Mouse (Mus musculus) heart, adult 2 months (tissue): ENCODE results near the gene Srpk1. TPM values are rescaled to one million over a fixed set of nuclear protein-coding genes. Genes with fewer than 3 reads are reported as not detected.

Experiments used
- DNase-seq, 2 experiments: peaks; one replicate each; pipeline ENCODE4 v3.0.0; 2021
- H3K27ac ChIP-seq: fragments of 200-600 bp; 2 replicates; pipeline ENCODE4 v1.8.1; 2022
- H3K27me3 ChIP-seq: fragments of 200-500 bp; 2 replicates; pipeline ENCODE4 v1.6.1; 2012; ENCODE audit warnings: mild to moderate bottlenecking, low read length, inconsistent platforms, mixed read lengths; ENCODE audit not compliant: control insufficient read depth, insufficient read depth
- H3K36me3 ChIP-seq: fragments of 200-500 bp; 2 replicates; pipeline ENCODE4 v1.6.1; 2012; ENCODE audit warnings: low read length, inconsistent platforms; ENCODE audit not compliant: control insufficient read depth, insufficient read depth
- H3K4me1 ChIP-seq: fragments of 200-500 bp; 2 replicates; pipeline ENCODE4 v1.6.1; 2011; ENCODE audit warnings: low read length; ENCODE audit not compliant: control insufficient read depth, insufficient read depth
- H3K4me3 ChIP-seq: fragments of 200-600 bp; 2 replicates; pipeline ENCODE4 v1.8.1; 2022
- H3K79me2 ChIP-seq: fragments of 200-500 bp; replicated peaks from 2 replicates; pipeline ENCODE4 v1.6.1; 2012; ENCODE audit warnings: mild to moderate bottlenecking, inconsistent platforms, low read length, moderate library complexity, mixed read lengths; ENCODE audit not compliant: control insufficient read depth, insufficient read depth
- H3K9ac ChIP-seq: fragments of 200-500 bp; 2 replicates; pipeline ENCODE4 v1.6.1; 2012; ENCODE audit warnings: low read depth, mild to moderate bottlenecking, control low read depth, inconsistent platforms, low read length, mixed read lengths
- CTCF ChIP-seq: fragments of 200-600 bp; IDR thresholded peaks from 2 replicates; pipeline ENCODE4 v1.8.1; 2022; ENCODE audit warnings: antibody characterized with exemption, mild to moderate bottlenecking, moderate library complexity
- EP300 ChIP-seq: fragments of 200-500 bp; IDR thresholded peaks from 2 replicates; pipeline ENCODE4 v1.6.1; 2011; ENCODE audit warnings: low read depth, low read length, control low read depth; ENCODE audit not compliant: insufficient read depth
- POLR2A ChIP-seq: fragments of 200-500 bp; IDR thresholded peaks from 2 replicates; pipeline ENCODE4 v1.6.1; 2011; ENCODE audit warnings: mild to moderate bottlenecking, low read depth, low read length, control low read depth; ENCODE audit not compliant: insufficient read depth
- WGBS: fragments of 180-500 bp; shearing (Covaris S2); methylation state at CpG from one replicate; pipeline ENCODE4 v1.1.7; 2018; 5-methylcytosine and 5-hydroxymethylcytosine counted together
- intact Hi-C: fragments of 180-260 bp; cut with DNase I; formaldehyde crosslinking; loops from one replicate; pipeline ENCODE4 v1.15.1; 2025
- polyA plus RNA-seq: library from polyadenylated mRNA; depleted of rRNA; stranded (reverse); fragments of >200 nt; gene quantifications from 2 replicates; pipeline ENCODE4 v1.2.3, GENCODE M21; 2012
- total RNA-seq, 2 experiments: library from RNA; stranded (reverse); gene quantifications; 2 replicates each; pipeline ENCODE4 v1.2.3; 2021

The Srpk1 gene
- total and polyA plus RNA-seq, 3 experiments: 11.9 to 32.6 (median 32.1) TPM

DNA sequence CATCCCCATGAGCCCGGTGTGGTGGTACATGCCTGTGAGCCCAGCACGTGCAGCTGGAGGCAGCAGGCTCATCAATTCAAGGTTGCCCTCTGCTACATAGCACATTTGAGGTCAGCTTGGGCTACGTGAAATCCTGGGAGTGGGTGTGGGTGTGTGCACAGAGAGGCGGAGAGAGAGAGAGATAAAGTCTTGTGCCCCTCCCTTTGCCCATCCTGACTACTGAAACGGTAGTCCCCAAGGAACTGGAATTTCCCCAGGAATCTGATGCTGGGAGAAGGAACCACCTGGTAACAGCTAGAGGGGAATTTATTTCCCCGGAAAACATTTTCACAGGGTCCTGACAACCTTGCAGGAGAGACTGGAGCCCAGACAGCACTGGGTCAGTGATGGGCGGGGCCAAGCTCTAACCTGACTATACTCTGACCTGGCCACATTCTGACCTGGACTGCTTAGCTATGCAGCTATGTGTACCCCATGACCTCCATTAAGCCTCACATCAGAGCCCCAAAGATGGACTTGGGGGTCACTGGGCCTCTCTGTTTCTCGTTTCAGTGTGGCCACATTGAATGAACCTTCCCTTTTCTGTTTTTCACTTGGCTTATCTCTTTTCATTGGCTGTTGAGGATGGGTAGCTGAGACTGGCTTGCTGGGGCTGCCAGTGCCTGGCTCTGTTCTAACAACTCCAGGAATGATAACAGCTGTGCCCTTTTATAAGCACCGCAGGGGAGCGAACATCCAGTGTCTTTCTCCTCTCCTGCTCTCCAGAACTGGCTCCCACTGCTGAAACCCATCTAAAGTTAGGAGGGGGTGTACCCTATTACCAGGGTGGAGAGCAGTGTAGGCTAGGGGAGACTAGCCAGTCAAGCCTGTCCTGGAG lies 6.0 kb upstream of the Srpk1 start:
- Histone ChIP-seq H3K4me3 (no peak overlapping the region), H3K36me3 (no peaks in the 10 kb centered on the region), H3K27me3 (no peaks in the 10 kb centered on the region), H3K9ac (no peak overlapping the region), H3K4me1 (no peaks in the 10 kb centered on the region), H3K27ac (no peak overlapping the region), H3K79me2 (no peaks in the 10 kb centered on the region)
- TF ChIP-seq POLR2A (no peak), EP300 (no peak), CTCF (no peak)
- intact Hi-C loops: no loop called here
- 42% methylated on average over 10 of the region's 10 CpGs for WGBS
- DNase-seq: no peak

DNA sequence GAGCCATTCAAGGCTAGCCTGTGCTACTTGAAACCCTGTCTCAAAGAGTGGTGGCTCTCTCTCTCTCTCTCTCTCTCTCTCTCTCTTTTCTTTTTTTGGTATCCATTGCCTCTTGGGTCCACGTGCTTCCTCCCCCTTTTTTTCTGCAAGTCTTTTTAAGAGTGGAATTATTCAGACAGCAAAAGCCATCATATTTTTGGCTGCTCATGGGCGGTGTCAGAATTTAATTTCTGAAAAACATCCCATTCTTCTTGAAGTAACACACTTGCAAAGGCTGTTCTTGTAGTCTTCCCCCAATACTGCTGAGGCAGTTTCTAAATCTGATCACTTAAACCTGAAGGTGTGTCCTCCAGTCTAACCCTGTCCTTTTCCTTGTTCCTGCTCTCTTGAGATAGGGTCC lies 4.4 kb upstream of the Srpk1 start:
- H3K27ac ChIP-seq: no peak overlapping the region
- DNase-seq: no peak
- intact Hi-C loops: no loop called here
- no peaks in the 10 kb centered on the region for H3K27me3 ChIP-seq
- H3K4me1 ChIP-seq: no peaks in the 10 kb centered on the region
- no peak for TF ChIP-seq EP300
- TF ChIP-seq CTCF: no peak
- H3K36me3 ChIP-seq: no peaks in the 10 kb centered on the region
- H3K4me3 ChIP-seq: no peak overlapping the region
- no peak overlapping the region for H3K9ac ChIP-seq
- WGBS: 83% methylated on average over 2 of the region's 2 CpGs
- no peaks in the 10 kb centered on the region for H3K79me2 ChIP-seq

DNA sequence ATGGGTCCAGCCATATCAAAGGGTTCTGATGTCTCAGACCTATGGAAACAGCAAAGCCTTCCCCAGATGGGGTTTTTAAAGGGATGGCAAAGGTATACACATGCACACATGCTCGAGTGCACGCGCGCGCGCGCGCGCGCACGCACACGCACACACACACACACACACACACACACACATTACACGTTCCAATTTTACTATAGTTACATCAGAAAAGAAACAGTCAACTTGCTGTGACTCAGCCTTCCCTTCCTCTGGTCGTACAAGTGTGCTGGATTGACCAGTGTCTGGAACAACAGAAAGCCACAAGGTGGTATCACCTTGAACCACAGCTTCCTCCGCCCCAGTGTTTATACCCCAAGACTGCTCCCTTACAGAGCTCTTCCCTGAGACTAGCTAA lies 2.8 kb upstream of the Srpk1 start:
- TF ChIP-seq POLR2A (no peak), EP300 (no peak), CTCF (no peak)
- H3K79me2 ChIP-seq: peaks cover 1% of the 10 kb centered on the region; the same call in 1 of the 2 replicates
- DNase-seq: no peak
- H3K4me1 ChIP-seq: no peaks in the 10 kb centered on the region
- H3K4me3 ChIP-seq: no peak overlapping the region
- no peaks in the 10 kb centered on the region for H3K36me3 ChIP-seq
- 81% methylated on average over 15 of the region's 15 CpGs for WGBS
- H3K9ac ChIP-seq: no peak overlapping the region
- no peak overlapping the region for H3K27ac ChIP-seq
- no peaks in the 10 kb centered on the region for H3K27me3 ChIP-seq
- intact Hi-C loops: no loop called here

DNA sequence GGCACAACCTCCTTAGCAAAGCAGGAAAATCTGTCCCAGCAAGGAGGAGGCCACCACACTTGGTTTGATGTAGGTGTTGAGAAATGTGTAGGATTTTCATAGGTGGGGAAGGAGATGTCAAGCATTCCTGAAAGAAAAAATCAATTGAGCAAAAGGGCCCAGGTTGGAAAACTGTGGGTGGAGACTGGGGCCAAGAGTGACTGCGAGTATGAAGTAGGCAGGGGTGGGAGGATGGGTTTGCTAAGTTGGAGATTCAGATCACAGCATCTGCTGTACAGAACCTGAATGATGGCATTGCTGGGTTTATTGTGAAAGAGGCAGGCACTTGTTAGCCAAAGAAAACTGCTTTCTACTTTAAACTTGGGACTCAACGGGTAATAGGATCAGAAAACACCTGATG lies 2.3 kb upstream of the Srpk1 start:
- 59% methylated on average over 2 of the region's 2 CpGs for WGBS
- TF ChIP-seq CTCF: no peak
- no peak for TF ChIP-seq EP300
- TF ChIP-seq POLR2A: no peak
- Histone ChIP-seq H3K4me3 (no peak overlapping the region), H3K4me1 (no peaks in the 10 kb centered on the region), H3K27me3 (no peaks in the 10 kb centered on the region), H3K79me2 (peaks cover 1% of the 10 kb centered on the region; the same call in 1 of the 2 replicates), H3K27ac (no peak overlapping the region), H3K36me3 (no peaks in the 10 kb centered on the region), H3K9ac (no peak overlapping the region)
- DNase-seq: no peak
- intact Hi-C loops: loop anchor here (5.0 kb wide), 1 partner anchor 67 kb away; the partner anchor contains the start of genes Mapk14 and Slc26a8

GRCm38 (mm10) chr17:28621381-28622299 lies 869 bp downstream of the Srpk1 start:
- WGBS: under 1% methylated on average over 75 of the region's 78 CpGs
- peak overlapping the region; percentile 89 for H3K27ac ChIP-seq
- no peak for TF ChIP-seq CTCF
- TF ChIP-seq POLR2A: no peak
- TF ChIP-seq EP300: no peak

DNA sequence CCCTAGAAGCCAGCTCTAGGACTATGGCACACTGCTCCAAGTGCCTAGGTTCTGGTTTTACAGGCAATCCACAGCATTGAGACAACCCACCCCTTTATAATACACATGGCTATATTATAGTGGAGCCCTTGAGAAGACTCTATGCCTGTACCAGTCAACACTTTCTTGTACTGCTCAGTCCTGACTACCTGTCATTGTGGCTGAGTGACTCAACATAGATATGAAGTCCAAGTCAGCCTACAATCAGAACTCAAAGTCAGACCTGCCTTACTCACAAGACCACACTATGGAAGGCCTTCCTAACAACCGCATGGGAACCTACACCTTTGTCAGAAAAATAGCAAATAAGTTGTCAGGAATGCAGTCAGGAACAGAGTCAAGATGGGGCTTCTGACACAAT lies 3.7 kb downstream of the Srpk1 start:
- Histone ChIP-seq H3K4me1 (no peaks in the 10 kb centered on the region), H3K4me3 (no peak overlapping the region), H3K79me2 (peaks cover 4% of the 10 kb centered on the region), H3K27ac (no peak overlapping the region), H3K27me3 (no peaks in the 10 kb centered on the region), H3K9ac (no peak overlapping the region), H3K36me3 (no peaks in the 10 kb centered on the region)
- no peak for TF ChIP-seq POLR2A
- TF ChIP-seq EP300: no peak
- intact Hi-C loops: no loop called here
- WGBS: 97% methylated on average over 1 of the region's 1 CpGs
- DNase-seq: no peak

More at GRCm38 (mm10) chr17:28621381-28622299, 869 bp downstream of the Srpk1 start:
- H3K4me3 ChIP-seq: peak overlapping the region; percentile 98
- H3K4me1 ChIP-seq: no peaks in the 10 kb centered on the region
- H3K36me3 ChIP-seq: no peaks in the 10 kb centered on the region
- peak; percentile 58 to 63 for DNase-seq
- intact Hi-C loops: loop anchor here (5.0 kb wide), 1 partner anchor 71 kb away; the partner anchor contains the start of genes Mapk14 and Slc26a8
- H3K9ac ChIP-seq: peak overlapping the region; percentile 87
- no peaks in the 10 kb centered on the region for H3K27me3 ChIP-seq
- H3K79me2 ChIP-seq: peaks cover 4% of the 10 kb centered on the region
